Mouse (Mus musculus) spleen, adult 2 months (tissue): ENCODE measurements around the gene Pacs2.

Source experiments
- CTCF ChIP-seq: fragments of 200-500 bp; IDR thresholded peaks from 2 replicates; pipeline ENCODE4 v1.5.1; 2011; ENCODE audit warnings: mild to moderate bottlenecking, inconsistent platforms; ENCODE audit not compliant: insufficient read depth, insufficient read length, insufficient replicate concordance; ENCODE audit errors: extremely low read depth
- POLR2A ChIP-seq: fragments of 200-500 bp; IDR thresholded peaks from 2 replicates; pipeline ENCODE4 v1.6.1; 2011; ENCODE audit warnings: low read depth, low read length, inconsistent platforms

DNA sequence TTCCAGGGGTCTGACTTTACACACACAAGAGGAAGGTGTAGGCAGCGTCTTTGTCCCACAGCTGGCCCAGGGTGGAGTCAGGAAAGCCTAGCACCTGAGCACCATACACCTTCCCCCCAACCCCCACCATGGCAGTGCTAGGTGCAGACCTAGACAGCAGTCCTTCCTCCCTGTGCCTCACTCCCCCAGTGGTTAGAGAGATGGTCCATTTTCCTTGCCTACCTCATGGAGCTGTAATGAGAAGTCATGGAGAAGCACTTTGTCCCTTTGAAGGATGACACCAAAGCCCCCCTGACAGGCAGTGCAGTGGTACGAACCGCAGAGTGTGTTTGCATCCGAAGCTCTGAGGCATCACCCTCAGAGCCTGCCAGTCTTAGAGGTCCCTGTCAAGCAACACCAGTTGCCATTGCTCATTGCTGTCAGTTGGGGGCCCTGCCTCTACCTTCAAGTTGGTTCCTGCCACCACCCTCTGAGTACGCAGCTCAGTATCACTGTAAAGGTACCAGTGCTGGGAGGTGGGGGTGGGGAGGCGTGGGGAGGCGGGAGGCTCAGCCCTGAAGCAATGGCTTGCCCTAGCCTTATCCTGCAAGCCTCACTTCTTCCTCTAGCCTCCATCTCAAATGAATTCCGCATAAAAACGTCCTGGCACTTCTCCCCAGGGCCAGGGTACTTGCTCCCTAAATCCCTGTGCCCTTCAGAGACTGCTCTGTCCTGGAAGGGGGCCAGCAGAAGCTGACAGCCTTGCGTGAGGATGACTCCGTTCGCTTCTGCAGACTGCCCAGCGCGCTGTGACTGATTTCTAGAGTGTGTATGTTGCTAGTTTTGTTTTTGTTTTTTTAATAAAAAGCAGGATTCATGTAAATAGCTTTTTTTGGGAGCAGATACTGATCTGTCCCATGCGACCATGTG is 59.4 kb downstream of the Pacs2 start:
- TF ChIP-seq CTCF (no peak), POLR2A (no peak)
